Mouse (Mus musculus) urinary bladder, postnatal 10 days (tissue): ENCODE measurements around the gene Osbpl7.

Experiments
- DNase-seq: peaks from one replicate; pipeline ENCODE4 v3.0.0; 2022; ENCODE audit warnings: low spot score

Osbpl7 gene

DNA sequence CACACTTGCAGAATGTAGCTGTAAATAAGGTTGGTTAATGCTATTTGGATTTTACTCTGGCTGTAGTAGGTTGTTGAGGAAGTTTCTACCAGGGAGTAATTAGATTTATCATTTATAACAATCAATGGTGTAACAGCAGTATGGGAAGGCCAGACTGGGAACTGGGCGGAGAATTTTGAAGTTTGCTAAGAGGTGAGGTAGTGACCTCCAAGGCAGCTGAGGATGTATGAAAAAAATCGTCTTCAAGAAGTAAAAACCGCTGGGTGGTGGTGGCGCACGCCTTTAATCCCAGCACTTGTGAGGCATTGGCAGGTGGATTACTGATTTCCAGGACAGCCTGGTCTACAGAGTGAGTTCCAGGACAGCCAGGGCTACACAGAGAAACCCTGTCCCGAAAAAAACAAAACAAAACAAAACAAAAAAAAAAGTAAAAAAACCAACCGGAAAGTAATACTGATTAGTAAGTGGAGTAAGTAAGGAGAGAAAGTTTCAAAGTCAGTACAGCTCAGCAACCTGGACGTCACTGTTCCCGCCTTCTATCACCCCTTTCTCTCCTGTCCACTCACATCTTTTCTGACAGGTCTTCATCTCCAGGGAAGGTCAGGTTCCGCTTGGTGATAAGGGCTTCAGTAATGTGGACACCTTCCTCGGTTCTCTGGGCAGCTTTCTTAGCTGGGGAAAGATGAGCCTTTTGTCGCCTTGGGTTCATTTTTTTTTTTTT is 10.0 kb upstream of the Osbpl7 start:
- DNase-seq = no peak

DNA sequence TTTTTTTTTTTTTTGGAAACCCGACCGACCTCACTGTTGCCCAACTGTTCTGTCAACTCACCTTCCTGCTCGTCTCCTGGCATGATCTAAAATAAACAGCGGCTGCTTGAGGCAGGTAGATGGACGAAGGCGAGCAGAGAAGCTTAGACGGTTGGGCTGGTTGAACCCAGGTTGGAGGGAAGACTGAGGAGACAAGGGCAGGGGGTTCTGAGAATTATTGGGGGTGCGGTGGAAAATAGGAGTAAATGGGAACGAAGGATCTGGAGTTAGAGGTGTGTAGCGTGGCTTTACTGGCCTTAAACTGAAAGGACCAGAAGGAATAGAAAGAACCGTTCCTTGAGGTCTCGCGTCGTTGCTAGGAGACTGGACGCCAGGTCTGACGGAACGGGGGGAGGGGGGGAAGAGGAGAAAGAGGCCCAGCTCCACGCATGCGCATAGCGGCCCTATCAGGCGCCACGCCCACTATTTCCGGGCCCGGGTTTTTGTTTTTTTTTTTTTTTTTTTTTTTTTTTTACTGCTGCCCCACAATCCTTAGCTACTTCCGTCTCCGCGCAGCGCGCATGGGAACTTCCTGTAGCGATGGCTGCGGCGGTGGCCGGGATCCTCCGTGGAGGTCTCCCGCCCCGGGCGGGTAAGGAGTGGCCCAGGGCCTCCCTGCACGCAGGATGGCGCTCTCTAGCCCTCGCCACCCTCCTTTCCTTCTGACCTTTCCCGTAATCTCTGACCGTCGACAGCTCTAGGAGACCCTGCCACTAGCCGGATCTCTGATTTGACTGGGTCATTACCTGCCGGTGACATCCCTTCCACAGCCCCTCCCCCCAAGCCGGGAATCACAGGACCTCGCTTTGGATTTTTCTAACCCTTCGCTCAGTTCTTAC is 9.2 kb upstream of the Osbpl7 start, which contains the start of the genes Lrrc46 and Mrpl10:
Gene Lrrc46, minus strand, starts transcription at position 386 of the 878 bp plus-strand sequence.
Gene Mrpl10, plus strand, starts transcription at position 539 of the 878 bp plus-strand sequence.
- DNase-seq = peak; percentile 60

DNA sequence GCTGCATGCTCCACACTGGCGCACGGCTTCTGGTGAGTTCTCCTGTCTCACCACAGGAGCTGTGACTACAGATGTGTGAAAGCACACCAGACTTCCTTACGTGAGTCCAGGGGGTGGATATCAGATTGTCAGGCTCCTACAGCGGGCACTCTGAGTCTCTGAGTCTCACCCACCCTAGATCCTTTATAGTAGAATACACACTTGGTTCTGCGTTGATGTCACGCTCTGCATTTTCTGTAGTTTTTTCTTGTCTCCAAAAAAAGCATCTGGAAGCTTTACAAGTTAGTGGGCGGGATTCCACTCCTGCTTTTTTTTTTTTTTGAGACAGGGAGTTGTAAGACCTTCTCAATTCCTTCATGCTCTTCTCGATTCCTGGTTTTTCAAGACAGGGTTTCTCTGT is 5.5 kb upstream of the Osbpl7 start:
- DNase-seq = no peak

DNA sequence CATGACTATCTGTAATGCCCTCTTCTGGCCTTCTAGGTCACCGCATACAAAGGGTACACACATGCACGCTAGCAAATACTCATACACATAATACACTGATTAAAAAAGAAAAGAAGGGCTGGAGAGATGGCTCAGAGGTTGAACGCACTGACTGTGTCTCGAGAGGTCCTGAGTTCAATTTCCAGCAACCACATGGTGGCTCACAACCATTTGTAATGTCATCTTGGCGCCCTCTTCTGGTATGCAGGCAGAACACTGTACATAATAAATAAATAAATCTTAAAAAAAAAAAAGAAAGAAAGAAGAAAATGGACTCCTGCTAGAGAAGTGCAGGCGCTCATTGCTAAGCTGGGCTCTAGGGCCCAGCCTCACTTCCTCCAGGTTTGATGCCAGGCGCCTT is 4.6 kb upstream of the Osbpl7 start:
- DNase-seq = no peak

DNA sequence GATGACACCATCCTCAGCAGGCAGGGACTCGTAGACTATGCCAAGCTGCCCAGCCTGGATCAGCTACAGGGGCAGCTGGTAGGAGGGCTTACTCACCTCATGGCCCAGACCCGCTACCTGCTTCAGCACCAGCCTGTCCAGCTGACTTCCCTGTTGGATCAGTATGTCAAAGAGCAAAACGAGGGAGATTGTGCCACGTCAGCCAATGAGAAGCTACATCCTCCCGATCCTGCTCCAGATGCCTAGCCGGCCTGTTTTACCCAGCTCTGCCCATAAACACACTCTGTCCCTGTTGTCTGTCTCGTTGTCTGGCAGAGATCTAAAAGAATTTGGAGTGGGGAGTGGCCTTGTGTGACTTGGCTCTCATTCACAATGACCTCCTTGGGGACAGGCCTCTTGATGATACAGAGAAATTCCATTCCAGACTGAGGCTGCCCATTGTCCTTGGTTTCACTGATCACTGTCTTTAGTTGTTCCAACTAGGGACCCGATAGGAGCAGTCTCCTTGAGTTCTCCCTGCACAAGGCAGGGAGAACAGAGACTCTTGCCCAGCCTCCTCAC is 2.3 kb upstream of the Osbpl7 start:
- no peak for DNase-seq

DNA sequence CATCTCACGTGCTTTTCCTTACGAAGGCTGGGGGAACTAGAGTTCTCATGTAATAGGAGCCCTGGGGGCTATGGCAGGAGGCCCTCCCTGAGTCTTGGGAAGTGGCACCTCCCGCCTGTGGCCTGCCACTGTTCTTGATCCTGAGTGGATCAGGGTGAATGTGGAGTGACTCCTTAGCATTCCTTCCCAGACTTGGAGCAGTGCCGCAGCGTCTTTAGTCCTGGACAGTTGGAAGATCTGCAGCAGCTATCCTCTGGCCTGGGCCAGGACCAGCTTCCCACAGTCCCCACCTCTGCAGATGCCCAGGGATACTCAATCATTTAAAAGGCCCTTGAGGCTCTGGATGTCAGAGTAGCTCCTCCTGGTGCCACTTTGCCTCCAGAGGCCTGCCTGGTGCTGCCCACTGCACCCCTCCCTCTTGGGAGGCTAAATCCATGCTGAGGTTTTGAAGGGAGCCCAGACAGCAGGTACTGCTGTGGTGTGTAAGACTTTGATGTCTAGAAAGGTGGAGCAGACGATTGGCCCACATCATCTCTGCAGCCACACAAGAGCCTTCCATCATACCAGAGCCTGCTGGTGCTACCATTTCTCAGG is 839 bp upstream of the Osbpl7 start:
- DNase-seq = no peak

DNA sequence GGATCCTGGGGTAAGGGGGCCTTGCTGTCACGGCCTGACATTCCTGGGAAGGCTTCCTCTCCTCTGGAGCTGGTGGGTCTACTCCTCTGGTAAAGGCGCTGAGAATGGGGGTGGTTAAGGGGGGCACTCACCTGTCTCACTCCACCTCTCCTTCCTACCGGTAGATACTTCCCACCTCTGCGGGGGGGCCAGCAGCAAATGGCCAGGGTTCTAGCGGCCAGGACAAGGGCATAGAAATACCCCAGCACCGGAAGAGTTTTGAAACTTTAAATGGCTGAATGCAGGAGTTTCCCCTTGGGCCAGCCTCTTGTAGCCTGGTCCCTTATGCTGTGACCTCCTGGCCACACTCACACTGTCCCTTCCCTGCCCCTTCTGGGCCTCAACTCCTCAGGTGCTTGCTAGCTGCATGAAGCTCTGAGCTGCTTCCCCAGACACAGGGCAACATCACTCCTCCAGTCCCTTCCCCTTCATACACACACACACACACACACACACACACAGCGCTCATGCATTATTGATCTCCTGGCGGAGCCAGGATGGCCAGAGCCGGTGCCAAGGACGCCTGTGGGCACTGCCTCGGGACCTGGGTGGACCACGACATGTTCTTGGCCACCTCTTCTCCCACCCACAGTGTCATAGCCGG is 637 bp downstream of the Osbpl7 start:
- no peak for DNase-seq

DNA sequence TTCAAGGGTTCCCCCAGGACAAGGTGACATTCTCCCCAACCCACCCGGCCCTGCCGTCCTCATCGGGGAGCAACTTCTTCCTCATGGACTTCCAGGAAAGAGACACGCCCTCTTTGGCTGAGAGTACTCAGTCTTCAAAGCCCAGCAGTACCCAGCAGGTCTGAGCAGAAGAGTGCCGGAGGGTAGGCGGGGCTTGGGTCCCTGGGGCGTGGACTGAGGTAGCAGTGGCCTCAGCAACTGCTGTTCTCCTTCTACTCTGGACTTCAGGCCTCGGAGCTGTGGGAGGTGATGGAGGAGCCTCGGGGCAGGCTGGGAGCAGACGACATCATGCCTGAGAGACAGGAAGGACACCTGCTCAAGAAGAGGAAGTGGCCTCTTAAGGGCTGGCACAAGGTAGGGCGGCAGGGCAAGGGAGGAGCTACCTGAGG is 1.8 kb downstream of the Osbpl7 start:
- no peak for DNase-seq

DNA sequence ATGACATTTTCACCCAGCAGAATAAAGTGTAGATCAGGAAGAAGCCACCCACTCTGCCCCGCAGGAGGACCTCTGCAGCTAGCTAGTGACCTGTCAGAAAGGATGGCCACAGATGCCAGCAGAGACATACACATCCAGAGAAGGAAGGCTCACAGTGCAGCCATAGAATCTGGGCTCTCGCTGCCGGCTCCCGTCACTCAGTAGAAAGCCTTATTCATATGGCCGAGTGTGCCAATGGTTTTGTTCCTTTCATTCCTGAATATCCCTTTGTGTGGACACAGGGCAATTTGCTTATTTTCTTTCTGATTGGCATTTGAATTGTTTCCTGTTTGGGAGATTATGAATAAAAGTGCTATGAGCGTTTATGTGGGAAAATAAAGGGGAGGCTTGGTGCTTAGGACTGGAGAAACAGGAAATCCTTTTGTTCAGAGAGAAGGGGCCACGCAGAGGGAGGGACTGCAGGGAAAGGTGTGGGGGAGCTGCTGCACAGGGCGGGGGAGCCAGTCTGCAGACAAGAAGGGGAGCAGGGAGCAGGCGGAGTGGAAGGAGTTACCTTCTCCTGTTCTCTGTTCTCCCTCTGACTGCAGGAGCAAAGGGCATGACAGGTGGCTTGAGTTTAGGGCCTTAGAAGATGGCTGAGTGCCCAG is 13.0 kb downstream of the Osbpl7 start:
- DNase-seq = no peak

DNA sequence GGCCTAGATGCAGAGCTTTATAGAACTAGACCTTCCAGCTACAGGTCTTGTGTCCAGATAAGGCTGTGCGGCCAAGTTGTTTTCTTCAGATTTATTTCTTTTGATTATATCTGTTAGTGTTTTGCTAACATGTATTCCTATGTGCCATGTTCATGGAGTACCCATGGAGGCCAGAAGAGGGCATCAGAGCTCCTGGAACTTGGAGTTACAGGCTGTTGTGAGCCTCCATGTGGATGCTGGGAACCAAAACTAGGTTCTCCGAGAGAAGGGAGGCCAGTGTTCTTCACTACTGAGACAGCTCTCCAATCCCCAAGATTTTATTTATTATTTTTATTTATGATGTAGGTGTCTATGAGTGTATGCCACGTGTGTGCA is 13.5 kb downstream of the Osbpl7 start:
- no peak for DNase-seq

DNA sequence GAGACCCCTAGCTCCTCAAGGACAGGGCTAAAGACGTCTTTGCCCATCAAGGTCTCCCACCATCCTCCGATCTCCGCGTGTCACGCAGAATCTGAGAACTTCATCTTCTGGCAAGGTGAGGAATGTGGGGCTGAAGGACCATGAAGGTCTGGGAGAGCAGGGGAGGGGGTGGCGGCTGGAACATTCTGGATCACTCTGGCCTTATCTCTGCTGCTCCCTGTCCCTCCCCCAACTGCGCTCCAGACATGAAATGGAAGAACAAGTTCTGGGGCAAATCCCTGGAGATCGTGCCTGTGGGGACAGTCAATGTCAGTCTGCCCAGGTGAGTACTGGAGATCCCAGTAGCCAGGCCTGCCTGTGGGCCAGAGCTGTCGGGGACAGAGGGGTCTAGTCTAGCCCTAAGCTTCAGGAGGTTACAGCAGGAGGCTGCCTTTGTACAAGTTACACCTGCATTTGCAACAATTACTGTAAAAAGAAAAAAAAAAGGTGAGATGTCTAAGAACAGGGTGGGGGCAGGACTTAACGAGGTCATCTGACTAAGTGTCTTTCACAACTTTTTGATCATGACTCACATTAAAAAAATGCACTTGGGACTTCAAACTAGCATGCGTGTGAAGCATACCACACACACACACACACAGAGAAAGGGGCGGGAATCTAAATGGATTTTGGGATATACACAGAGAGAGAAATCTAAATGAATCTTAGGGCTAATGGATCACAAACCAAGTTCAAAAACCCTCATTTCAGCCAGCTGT is 15.3 kb downstream of the Osbpl7 start:
- no peak for DNase-seq

DNA sequence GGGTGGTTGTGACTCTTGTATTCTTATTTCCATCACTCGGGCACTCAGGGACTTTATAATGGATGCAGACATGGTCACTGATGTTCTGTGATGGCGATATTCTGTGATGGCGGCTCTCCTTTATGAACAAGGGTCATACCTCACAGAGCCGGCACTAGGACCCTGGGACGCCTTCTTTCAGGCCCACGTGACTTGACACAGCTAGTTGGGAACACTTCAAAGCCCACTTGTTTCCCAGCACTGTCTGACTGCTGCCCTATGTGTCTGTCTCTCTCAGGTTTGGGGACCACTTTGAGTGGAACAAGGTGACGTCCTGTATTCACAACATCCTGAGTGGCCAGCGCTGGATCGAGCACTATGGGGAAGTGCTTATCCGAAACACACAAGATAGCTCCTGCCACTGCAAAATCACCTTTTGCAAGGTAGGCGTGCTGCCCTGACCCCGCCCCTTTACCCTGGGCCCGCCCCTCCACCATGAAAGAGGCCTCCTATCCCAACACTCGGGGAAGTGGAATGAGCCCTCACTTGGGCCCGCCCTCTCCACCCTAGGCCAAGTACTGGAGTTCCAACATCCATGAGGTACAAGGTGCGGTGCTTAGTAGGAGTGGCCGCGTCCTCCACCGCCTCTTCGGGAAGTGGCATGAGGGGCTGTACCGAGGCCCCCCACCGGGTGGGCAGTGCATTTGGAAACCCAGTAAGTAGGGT is 16.4 kb downstream of the Osbpl7 start:
- no peak for DNase-seq

DNA sequence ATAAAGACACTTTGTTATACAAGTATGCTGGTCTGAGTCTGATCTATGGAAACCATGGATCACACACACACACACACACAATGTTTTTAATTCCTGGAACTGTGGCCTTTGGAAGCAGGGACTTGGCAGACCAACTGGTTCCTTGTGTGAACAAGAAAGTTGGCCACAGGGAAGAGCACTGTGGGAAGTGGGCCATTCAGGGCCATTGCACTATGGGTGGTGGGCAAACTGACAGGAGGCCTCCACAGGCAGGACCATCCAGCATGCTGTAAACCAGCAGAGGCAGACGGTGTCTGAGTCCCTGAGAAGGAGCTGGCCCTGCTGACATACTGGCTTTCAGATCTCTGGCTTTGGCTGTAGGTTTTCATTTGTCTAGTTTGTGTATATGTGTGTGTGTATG is 18.9 kb downstream of the Osbpl7 start:
- DNase-seq = no peak

DNA sequence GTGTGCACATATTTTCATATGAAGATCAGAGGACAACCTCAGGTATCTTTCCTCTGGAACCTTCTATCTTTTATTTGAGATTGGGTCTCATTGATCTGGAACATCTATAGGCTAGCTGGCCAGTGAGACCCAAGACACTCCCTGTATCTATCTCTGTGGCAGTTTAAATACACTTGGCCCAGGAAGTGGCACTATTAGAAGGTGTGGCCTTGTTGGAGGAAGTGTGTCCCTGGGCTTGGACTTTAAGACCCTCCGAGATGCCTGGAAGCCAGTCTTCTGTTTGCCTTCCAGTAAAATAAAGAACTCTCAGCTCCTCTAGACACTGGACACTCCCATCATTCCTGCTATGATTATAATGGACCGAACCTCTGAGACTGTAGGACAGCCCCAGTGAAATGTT is 19.3 kb downstream of the Osbpl7 start:
- DNase-seq = no peak

DNA sequence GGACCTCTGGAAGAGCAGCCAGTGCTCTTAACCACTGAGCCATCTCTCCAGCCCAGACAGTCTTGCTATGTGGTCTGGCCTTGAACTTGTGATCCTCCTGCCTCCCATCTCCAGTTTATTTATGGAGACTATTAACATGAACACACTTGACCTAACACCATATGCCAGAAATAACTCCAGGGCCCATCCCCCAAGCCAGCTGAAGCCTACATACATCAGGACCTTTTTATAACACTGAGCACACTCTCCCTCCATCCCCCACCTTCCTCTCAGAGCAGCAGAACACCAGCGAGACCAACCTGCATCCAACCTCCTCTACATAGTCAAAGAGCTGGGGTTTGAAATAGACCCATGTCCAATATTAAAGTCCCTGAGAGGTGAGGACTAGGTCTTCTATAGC is 20.7 kb downstream of the Osbpl7 start:
- DNase-seq = no peak

DNA sequence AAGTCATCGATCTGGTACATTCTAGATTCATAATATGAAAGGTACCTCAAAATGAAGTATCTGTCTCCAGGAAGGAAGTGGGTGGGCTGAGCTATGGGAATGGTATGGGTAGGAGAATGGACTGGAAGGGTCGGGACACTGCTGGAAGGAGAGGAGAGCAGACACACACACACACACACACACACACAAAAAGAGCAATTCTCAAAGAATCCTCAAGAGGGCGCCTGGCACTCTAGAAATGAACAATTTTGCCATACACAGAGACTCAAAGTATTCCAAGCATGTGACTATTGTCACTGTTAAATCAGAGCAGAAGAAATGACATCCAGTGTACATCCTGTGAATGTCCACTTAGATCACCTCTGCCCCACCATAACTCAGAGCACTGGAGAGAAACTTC is 22.1 kb downstream of the Osbpl7 start:
- DNase-seq = no peak

DNA sequence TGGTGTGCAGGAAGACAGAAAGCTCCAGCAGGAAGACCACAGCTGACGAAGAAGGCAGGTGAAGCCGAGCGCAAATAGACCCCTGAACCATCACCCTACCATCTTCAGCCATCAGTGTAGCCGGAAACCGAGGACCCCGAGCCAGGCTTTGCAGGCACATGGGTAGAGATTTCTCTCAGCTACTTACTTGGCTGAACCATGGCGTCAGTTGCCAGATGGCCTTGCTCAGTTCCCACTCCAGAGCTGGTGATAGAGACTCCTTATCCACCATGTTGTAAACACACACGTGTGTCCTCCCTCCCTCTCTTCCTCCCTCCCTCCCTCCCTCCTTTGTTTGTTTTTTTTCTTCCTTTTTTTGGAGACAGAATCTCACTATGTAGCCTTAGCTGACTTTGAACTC is 23.8 kb downstream of the Osbpl7 start:
- DNase-seq = no peak

DNA sequence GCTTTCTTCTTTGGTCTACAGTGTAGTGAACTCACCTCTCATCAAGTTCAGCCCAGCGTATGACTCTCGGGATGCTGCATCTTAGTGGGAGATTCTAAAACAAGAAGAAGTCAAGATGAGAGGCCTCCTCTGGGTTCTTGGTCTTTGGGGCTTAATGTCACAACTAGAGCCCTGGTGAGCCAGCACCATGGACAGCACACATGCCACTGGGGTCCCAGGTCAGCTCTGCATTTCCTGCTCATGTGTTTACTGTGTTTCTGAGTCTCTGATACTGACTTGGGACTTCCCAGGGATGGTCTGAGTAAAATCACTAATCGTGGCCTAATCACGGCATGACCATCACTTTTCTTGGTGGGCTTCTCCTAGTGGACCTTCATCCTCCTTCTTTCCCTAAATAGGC is 28.3 kb downstream of the Osbpl7 start:
- DNase-seq = no peak

DNA sequence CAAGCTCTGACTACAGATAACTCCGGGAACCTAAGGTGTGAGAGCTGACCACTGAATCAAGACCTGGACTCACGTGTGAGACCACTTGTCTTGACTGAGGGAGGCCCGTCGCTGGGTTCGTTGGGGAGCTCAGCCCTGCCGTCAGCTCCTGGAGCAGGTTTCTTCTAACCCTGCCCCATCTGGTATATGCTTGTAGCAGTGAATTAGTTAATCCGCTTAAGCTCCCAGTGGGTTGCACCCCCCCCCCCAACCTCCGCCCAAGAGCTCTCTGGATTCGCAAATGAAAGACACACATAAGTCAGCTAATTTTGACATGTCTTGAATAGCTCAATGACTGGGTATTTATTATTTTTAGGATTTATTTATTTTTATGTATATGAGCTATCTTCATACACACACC is 29.9 kb downstream of the Osbpl7 start:
- DNase-seq = no peak

DNA sequence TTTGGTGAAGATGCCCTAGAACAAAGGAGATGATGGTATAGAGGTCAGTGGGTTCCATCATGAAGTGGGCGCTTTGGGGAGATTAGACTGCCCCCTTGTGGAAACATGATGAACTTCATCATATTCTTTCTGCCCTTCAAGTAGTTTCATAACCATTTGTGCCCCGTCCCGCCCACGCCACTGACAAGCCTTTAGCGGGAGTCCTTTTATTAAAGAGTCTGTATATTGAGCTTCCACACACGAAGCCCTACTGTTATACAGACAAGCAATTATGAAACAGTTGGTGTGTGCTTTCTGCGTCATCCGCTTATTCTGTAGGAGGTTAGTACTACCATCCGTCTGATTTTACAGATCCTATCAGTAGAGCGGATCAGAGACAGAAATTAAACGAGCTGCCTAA is 32.5 kb downstream of the Osbpl7 start:
- DNase-seq = no peak
